Mouse (Mus musculus): ENCODE measurements around the gene Trrap.

Trrap gene

GRCm38 (mm10) chr5:144780654-144781053, 13.1 kb downstream of the Trrap start:
- DNase-seq (ENCODE audit: low spot score in 2 of 2), result no peak

- DNase-seq (ENCODE audit: low spot score in 2 of 2), result no peak
These were observed 18.9 kb downstream of the Trrap start for GRCm38 (mm10) chr5:144786464-144786863.

- no peak for DNase-seq (ENCODE audit: low spot score in 2 of 2)
These were observed 25.8 kb downstream of the Trrap start for GRCm38 (mm10) chr5:144793374-144793773.

GRCm38 (mm10) chr5:144794687-144795086, 27.2 kb downstream of the Trrap start:
- DNase-seq (ENCODE audit: low spot score in 2 of 2), result no peak

GRCm38 (mm10) chr5:144797116-144797515, 29.6 kb downstream of the Trrap start:
- DNase-seq (ENCODE audit: low spot score in 2 of 2), result no peak

GRCm38 (mm10) chr5:144803066-144803465, 35.5 kb downstream of the Trrap start:
- no peak for DNase-seq (ENCODE audit: low spot score in 2 of 2)

- no peak for DNase-seq (ENCODE audit: low spot score in 2 of 2)
These were observed 36.6 kb downstream of the Trrap start for GRCm38 (mm10) chr5:144804181-144804580.

GRCm38 (mm10) chr5:144806931-144807330, 39.4 kb downstream of the Trrap start:
- no peak for DNase-seq (ENCODE audit: low spot score in 2 of 2)

GRCm38 (mm10) chr5:144828365-144829102, 61.0 kb downstream of the Trrap start:
- DNase-seq (ENCODE audit: low spot score in 2 of 2), result no peak

- DNase-seq (ENCODE audit: low spot score in 2 of 2), result no peak
These were observed 62.1 kb downstream of the Trrap start for GRCm38 (mm10) chr5:144829631-144830030.

GRCm38 (mm10) chr5:144831840-144832469, 64.4 kb downstream of the Trrap start:
- no peak for DNase-seq (ENCODE audit: low spot score in 2 of 2)

- DNase-seq (ENCODE audit: low spot score in 2 of 2), result no peak
These were observed 68.6 kb downstream of the Trrap start for GRCm38 (mm10) chr5:144836100-144836499.

- no peak for DNase-seq (ENCODE audit: low spot score in 2 of 2)
These were observed 77.8 kb downstream of the Trrap start for GRCm38 (mm10) chr5:144845352-144845751.

GRCm38 (mm10) chr5:144848735-144849134, 81.2 kb downstream of the Trrap start:
- DNase-seq (ENCODE audit: low spot score in 2 of 2), result no peak

- no peak for DNase-seq (ENCODE audit: low spot score in 2 of 2)
These were observed 82.4 kb downstream of the Trrap start for GRCm38 (mm10) chr5:144849932-144850331.

- DNase-seq (ENCODE audit: low spot score in 2 of 2), result no peak
These were observed 84.3 kb downstream of the Trrap start for GRCm38 (mm10) chr5:144851820-144852219.

- no peak for DNase-seq (ENCODE audit: low spot score in 2 of 2)
These were observed 86.4 kb downstream of the Trrap start for GRCm38 (mm10) chr5:144853931-144854330.

GRCm38 (mm10) chr5:144855936-144856335, 88.4 kb downstream of the Trrap start:
- DNase-seq (ENCODE audit: low spot score in 2 of 2), result no peak

- no peak for DNase-seq (ENCODE audit: low spot score in 2 of 2)
These were observed 91.0 kb downstream of the Trrap start for GRCm38 (mm10) chr5:144858527-144858926.

- no peak for DNase-seq (ENCODE audit: low spot score in 2 of 2)
These were observed 91.8 kb downstream of the Trrap start for GRCm38 (mm10) chr5:144859284-144859683.

GRCm38 (mm10) chr5:144860913-144861312, 93.4 kb downstream of the Trrap start:
- no peak for DNase-seq (ENCODE audit: low spot score in 2 of 2)

- DNase-seq (ENCODE audit: low spot score in 2 of 2), result no peak
These were observed 99.4 kb downstream of the Trrap start for GRCm38 (mm10) chr5:144866923-144867322.

GRCm38 (mm10) chr5:144869466-144869865, 101.9 kb downstream of the Trrap start:
- no peak for DNase-seq (ENCODE audit: low spot score in 2 of 2)
